Mouse (Mus musculus) limb, embryonic 14.5 days (tissue): ENCODE data around the gene Adap2. TPM values are rescaled to one million over a fixed set of nuclear protein-coding genes. Genes with fewer than 3 reads are reported as not detected.
A peak's percentile ranks its signal among the peaks of the same experiment; 100 is the strongest.
"Not testable (repeated sequence)": the region's sequence is repeated elsewhere in the genome, so short reads cannot be mapped to it uniquely, and the experiment has no call there.

Experiments
- ATAC-seq: fragments of 200-750 bp; cut with Nextera tagmentation; 2 replicates; pipeline ENCODE4 v1.8.0; 2017; ENCODE audit warnings: low read depth, moderate number of reproducible peaks, moderate TSS enrichment; ENCODE audit not compliant: low FRiP score
- DNase-seq: peaks from one replicate; pipeline ENCODE4 v3.0.0-alpha.2; 2015; ENCODE audit warnings: low spot score
- H3K27ac ChIP-seq: fragments of 300-500 bp; sonication (generic); replicated peaks from 2 replicates; pipeline ENCODE4 v1.5.1; 2014; ENCODE audit warnings: low read depth, mild to moderate bottlenecking, low read length, moderate library complexity, mixed read lengths
- H3K27me3 ChIP-seq: fragments of 300-500 bp; sonication (generic); 2 replicates; pipeline ENCODE4 v1.6.1; 2014; ENCODE audit warnings: low read length, mixed read lengths; ENCODE audit not compliant: control insufficient read depth, insufficient read depth
- H3K36me3 ChIP-seq: fragments of 300-500 bp; sonication (generic); 2 replicates; pipeline ENCODE4 v1.6.1; 2014; ENCODE audit warnings: mild to moderate bottlenecking, low read length, moderate library complexity, mixed read lengths; ENCODE audit not compliant: control insufficient read depth, insufficient read depth
- H3K4me1 ChIP-seq: fragments of 300-500 bp; sonication (generic); 2 replicates; pipeline ENCODE4 v1.6.1; 2014; ENCODE audit warnings: antibody characterized with exemption, low read length, mixed read lengths; ENCODE audit not compliant: control insufficient read depth, insufficient read depth
- H3K4me2 ChIP-seq: fragments of 300-500 bp; sonication (generic); replicated peaks from 2 replicates; pipeline ENCODE4 v1.6.1; 2014; ENCODE audit warnings: low read depth, mild to moderate bottlenecking, low read length, moderate library complexity; ENCODE audit not compliant: severe bottlenecking
- H3K4me3 ChIP-seq: fragments of 300-500 bp; sonication (generic); replicated peaks from 2 replicates; pipeline ENCODE4 v1.5.1; 2014; ENCODE audit warnings: low read length
- H3K9ac ChIP-seq: fragments of 300-500 bp; sonication (generic); 2 replicates; pipeline ENCODE4 v1.6.1; 2014; ENCODE audit warnings: mild to moderate bottlenecking, low read depth, low read length, moderate library complexity; ENCODE audit not compliant: severe bottlenecking
- H3K9me3 ChIP-seq: fragments of 300-500 bp; sonication (generic); 2 replicates; pipeline ENCODE4 v1.6.1; 2016; ENCODE audit warnings: low read length; ENCODE audit not compliant: control insufficient read depth
- POLR2A ChIP-seq: fragments of 200-500 bp; IDR thresholded peaks from 2 replicates; pipeline ENCODE4 v1.8.0; 2012; ENCODE audit warnings: inconsistent platforms, mild to moderate bottlenecking, moderate library complexity, borderline replicate concordance; ENCODE audit not compliant: insufficient read depth, insufficient read length; ENCODE audit errors: extremely low read depth
- WGBS: fragments of 180-500 bp; shearing (Covaris S2); extraction: QIAGEN DNeasy Blood & Tissue Kit; methylation state at CpG from one replicate; pipeline ENCODE4 v1.1.7; 2014; 5-methylcytosine and 5-hydroxymethylcytosine counted together
- polyA plus RNA-seq, 2 experiments: library from polyadenylated mRNA; depleted of rRNA in 1 of 2; stranded (reverse) in 1 of 2; unstranded in 1 of 2; fragments of >200 nt; fragmentation: Nextera tagmentation in 1 of 2; extraction: Ambion mirVana in 1 of 2; gene quantifications; 2 replicates each; pipeline versions ENCODE4 v1.2.1 to v1.2.3; 2012 to 2014

Adap2 gene
- polyA plus RNA-seq, 2 experiments = 1.2 to 1.5 TPM

DNA sequence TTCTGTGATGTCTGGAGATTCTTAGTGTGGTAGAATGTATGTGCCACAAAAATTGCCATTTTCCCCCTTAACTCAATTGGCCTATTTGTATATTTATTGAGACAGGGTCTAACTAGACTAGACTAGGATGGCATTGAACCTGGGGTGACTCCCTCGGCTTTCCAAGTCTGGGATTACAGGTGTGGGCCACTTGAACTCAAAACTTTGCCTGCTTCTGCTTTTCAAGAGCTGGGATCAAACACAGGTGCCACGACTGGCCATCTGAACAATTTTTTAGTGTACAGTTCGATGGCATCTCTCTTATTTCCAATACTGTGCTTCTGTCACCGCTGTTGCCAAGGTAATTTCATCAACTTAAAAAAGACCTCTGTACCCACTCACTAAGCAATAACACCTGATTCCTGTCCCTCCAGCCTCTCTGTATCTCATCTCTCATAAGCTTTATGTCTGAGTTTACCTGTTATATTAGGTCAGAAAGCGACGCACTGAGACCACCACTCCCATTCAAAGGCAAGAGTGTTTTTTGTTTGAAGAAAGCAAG lies 30.7 kb downstream of the Adap2 start:
- no peak for ATAC-seq
- H3K27me3 ChIP-seq = no peaks in the 10 kb centered on the region
- peak overlapping the region; percentile 67 for H3K4me3 ChIP-seq
- no peak overlapping the region for H3K9ac ChIP-seq
- WGBS = 88% methylated on average over 6 of the region's 6 CpGs
- no peak overlapping the region for H3K27ac ChIP-seq
- no peak for DNase-seq
- peak overlapping the region; percentile 69 for H3K4me2 ChIP-seq
- no peaks in the 10 kb centered on the region for H3K36me3 ChIP-seq
- no peaks in the 10 kb centered on the region for H3K4me1 ChIP-seq
- H3K9me3 ChIP-seq = no peaks in the 10 kb centered on the region
- no peak for TF ChIP-seq POLR2A

DNA sequence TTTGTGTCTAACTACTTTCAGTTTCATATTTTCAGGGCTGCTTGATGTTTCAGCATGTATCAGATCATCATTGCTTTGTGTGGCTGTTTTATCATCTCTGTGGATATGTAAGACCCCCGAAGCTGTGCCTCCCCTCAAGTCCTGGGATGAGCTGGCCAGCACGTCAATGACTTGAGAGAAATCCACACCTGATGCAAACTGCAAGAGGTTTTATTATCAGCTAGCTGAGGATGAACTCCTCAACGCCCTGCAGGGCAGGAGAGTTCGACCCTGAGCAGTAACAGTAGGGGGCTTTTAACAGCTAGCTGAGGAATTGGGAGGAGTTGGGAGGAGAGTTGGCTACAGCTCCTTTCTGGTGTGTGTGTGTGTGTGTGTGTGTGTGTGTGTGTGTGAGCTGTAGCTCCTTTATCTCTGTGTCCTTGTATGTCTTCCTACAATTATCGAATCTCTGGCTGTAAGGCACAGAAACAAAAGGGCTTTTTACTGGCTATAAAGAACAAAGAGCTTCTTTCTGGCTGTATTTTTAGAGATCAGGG lies 31.6 kb downstream of the Adap2 start:
- not testable (repeated sequence) for H3K27ac ChIP-seq, H3K27me3 ChIP-seq, ATAC-seq, H3K9ac ChIP-seq, H3K4me3 ChIP-seq, H3K36me3 ChIP-seq, H3K4me1 ChIP-seq, H3K9me3 ChIP-seq, DNase-seq, H3K4me2 ChIP-seq
- WGBS = 60% methylated on average over 5 of the region's 5 CpGs

DNA sequence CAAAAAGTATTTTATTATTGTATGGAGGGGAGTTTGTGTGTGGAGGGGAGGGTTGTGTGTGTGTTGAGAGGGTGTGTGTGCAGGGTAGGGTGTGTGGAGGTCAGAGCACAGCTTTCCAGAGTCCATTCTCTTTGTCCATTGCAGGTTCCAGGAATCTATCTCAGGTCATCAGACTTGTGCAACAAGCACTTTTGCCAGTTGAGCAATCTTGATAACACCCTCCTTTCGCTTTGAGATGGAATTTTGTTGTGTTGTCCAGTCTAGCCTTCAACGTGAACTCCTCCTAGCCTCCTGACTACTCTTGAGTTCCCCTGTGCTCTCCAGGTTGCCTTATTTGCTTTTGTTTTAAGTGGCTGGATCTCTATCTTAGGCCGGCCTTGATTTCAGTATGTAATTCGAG lies 36.4 kb downstream of the Adap2 start:
- H3K4me3 ChIP-seq = no peak overlapping the region
- H3K27me3 ChIP-seq = no peaks in the 10 kb centered on the region
- ATAC-seq (no peak), DNase-seq (no peak)
- H3K4me1 ChIP-seq = no peaks in the 10 kb centered on the region
- no peak for TF ChIP-seq POLR2A
- no peaks in the 10 kb centered on the region for H3K9me3 ChIP-seq
- WGBS = 72% methylated on average over 4 of the region's 4 CpGs
- H3K9ac ChIP-seq = no peak overlapping the region
- no peak overlapping the region for H3K27ac ChIP-seq
- H3K4me2 ChIP-seq = no peak overlapping the region
- peaks cover 11% of the 10 kb centered on the region; the same call in 1 of the 2 replicates for H3K36me3 ChIP-seq

DNA sequence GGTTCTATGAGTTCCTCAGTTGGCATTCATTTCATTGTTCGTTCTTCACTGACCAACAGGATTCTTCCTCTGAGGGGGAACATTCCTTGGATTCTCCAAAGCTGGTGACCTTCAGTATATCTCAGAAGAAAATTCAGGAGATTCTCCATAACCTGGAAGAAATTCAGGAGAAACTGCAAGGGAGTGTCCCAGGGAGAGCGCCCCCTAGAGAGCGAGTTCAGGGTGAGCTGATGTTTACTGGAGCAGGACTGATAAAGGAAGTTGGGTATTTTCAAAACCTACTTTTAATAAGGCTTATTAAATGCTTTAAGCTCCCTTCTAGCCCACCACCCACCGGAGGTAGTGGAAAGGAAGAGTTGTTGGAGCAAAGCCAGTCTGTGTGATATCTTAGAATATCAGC lies 39.9 kb downstream of the Adap2 start:
- WGBS = 70% methylated on average over 4 of the region's 4 CpGs
- DNase-seq = no peak
- H3K27ac ChIP-seq = no peak overlapping the region

DNA sequence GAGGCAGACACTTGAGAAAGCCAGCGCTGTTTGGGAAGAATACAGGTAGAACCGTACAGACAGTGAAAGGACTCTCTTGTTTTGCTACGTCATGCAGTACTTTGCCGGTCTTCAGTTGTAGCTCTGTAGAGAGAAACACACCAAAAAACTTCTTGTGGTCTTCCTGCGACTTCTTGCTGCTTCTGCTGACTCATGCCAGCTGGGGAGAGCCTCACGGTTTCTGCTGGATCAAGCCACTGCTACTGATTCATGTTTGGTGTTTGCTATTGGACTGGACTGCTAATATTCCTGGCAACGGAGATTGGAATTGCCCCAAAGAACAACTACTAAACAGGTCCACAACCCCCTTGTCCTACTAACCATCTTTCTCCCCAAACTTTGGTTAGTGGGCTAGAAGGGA lies 42.4 kb downstream of the Adap2 start:
- Histone ChIP-seq H3K4me2 (no peak overlapping the region), H3K9ac (no peak overlapping the region), H3K4me3 (no peak overlapping the region), H3K36me3 (peaks cover 11% of the 10 kb centered on the region; the same call in 1 of the 2 replicates), H3K4me1 (no peaks in the 10 kb centered on the region), H3K27ac (no peak overlapping the region), H3K27me3 (no peaks in the 10 kb centered on the region), H3K9me3 (no peaks in the 10 kb centered on the region)
- no peak for DNase-seq
- WGBS = 90% methylated on average over 7 of the region's 7 CpGs
- no peak for ATAC-seq
- no peak for TF ChIP-seq POLR2A

More for the DNA sequence above, 39.9 kb downstream of the Adap2 start:
- Histone ChIP-seq H3K27me3 (no peaks in the 10 kb centered on the region), H3K4me2 (no peak overlapping the region), H3K36me3 (peaks cover 11% of the 10 kb centered on the region; the same call in 1 of the 2 replicates), H3K9ac (no peak overlapping the region), H3K4me3 (no peak overlapping the region), H3K4me1 (no peaks in the 10 kb centered on the region), H3K9me3 (no peaks in the 10 kb centered on the region)
- ATAC-seq = no peak
- TF ChIP-seq POLR2A = no peak
